Mouse (Mus musculus) testis, adult 2 months (tissue): ENCODE results near the gene Ppt1. TPM values are rescaled to one million over a fixed set of nuclear protein-coding genes. Genes with fewer than 3 reads are reported as not detected.

Experiments used
- H3K27ac ChIP-seq: fragments of 200-500 bp; 2 replicates; pipeline ENCODE4 v1.5.1; 2012; ENCODE audit warnings: low read depth, low read length; ENCODE audit not compliant: control insufficient read depth, insufficient read depth
- H3K27me3 ChIP-seq: fragments of 200-500 bp; 2 replicates; pipeline ENCODE4 v1.6.1; 2012; ENCODE audit warnings: mild to moderate bottlenecking, low read length, moderate library complexity; ENCODE audit not compliant: control insufficient read depth, insufficient read depth
- H3K36me3 ChIP-seq: fragments of 200-500 bp; 2 replicates; pipeline ENCODE4 v1.6.1; 2012; ENCODE audit warnings: mild to moderate bottlenecking, low read length; ENCODE audit not compliant: control insufficient read depth, insufficient read depth
- H3K4me1 ChIP-seq: fragments of 200-500 bp; 2 replicates; pipeline ENCODE4 v1.6.1; 2012; ENCODE audit warnings: low read length; ENCODE audit not compliant: control insufficient read depth, insufficient read depth
- H3K4me3 ChIP-seq: fragments of 200-500 bp; 2 replicates; pipeline ENCODE4 v1.5.1; 2012; ENCODE audit warnings: low read depth, mild to moderate bottlenecking, low read length, moderate library complexity, mixed read lengths; ENCODE audit not compliant: control insufficient read depth
- CTCF ChIP-seq: fragments of 200-500 bp; IDR thresholded peaks from 2 replicates; pipeline ENCODE4 v1.5.1; 2012; ENCODE audit warnings: low read depth, mild to moderate bottlenecking, inconsistent platforms, low read length, moderate library complexity; ENCODE audit not compliant: control insufficient read depth, insufficient read depth, insufficient replicate concordance
- POLR2A ChIP-seq: fragments of 200-500 bp; IDR thresholded peaks from 2 replicates; pipeline ENCODE4 v1.6.1; 2012; ENCODE audit warnings: low read depth, mild to moderate bottlenecking, inconsistent platforms, low read length, moderate library complexity; ENCODE audit not compliant: control insufficient read depth
- polyA plus RNA-seq: library from polyadenylated mRNA; depleted of rRNA; stranded (reverse); fragments of >200 nt; gene quantifications from 2 replicates; pipeline ENCODE4 v1.2.3, GENCODE M21; 2012

Ppt1 gene
- polyA plus RNA-seq, 1 experiment: 122 TPM

GRCm38 (mm10) chr4:122848150-122848621 lies 12.1 kb downstream of the Ppt1 start:
- H3K27me3 ChIP-seq: no peaks in the 10 kb centered on the region
- no peak overlapping the region for H3K4me3 ChIP-seq
- no peak overlapping the region for H3K27ac ChIP-seq
- TF ChIP-seq CTCF (no peak), POLR2A (no peak)
- H3K4me1 ChIP-seq: no peaks in the 10 kb centered on the region
- no peaks in the 10 kb centered on the region for H3K36me3 ChIP-seq

- H3K36me3 ChIP-seq: no peaks in the 10 kb centered on the region
- H3K27me3 ChIP-seq: no peaks in the 10 kb centered on the region
- H3K27ac ChIP-seq: no peak overlapping the region
- H3K4me3 ChIP-seq: no peak overlapping the region
- H3K4me1 ChIP-seq: no peaks in the 10 kb centered on the region
- no peak for TF ChIP-seq POLR2A
- TF ChIP-seq CTCF: no peak
These were observed 15.5 kb downstream of the Ppt1 start for GRCm38 (mm10) chr4:122851535-122851934.

GRCm38 (mm10) chr4:122853691-122854090 lies 17.6 kb downstream of the Ppt1 start:
- H3K27me3 ChIP-seq: no peaks in the 10 kb centered on the region
- H3K4me3 ChIP-seq: no peak overlapping the region
- no peak overlapping the region for H3K27ac ChIP-seq
- TF ChIP-seq POLR2A: no peak
- TF ChIP-seq CTCF: no peak
- no peaks in the 10 kb centered on the region for H3K4me1 ChIP-seq
- no peaks in the 10 kb centered on the region for H3K36me3 ChIP-seq

- Histone ChIP-seq H3K27ac (no peak overlapping the region), H3K36me3 (no peaks in the 10 kb centered on the region), H3K27me3 (no peaks in the 10 kb centered on the region), H3K4me3 (no peak overlapping the region), H3K4me1 (no peaks in the 10 kb centered on the region)
- TF ChIP-seq CTCF: no peak
- TF ChIP-seq POLR2A: no peak
These were observed 18.7 kb downstream of the Ppt1 start for GRCm38 (mm10) chr4:122854770-122855169.

GRCm38 (mm10) chr4:122857909-122858308 lies 21.9 kb downstream of the Ppt1 start:
- no peaks in the 10 kb centered on the region for H3K27me3 ChIP-seq
- no peak overlapping the region for H3K27ac ChIP-seq
- no peaks in the 10 kb centered on the region for H3K36me3 ChIP-seq
- no peak for TF ChIP-seq POLR2A
- TF ChIP-seq CTCF: no peak
- no peak overlapping the region for H3K4me3 ChIP-seq
- no peaks in the 10 kb centered on the region for H3K4me1 ChIP-seq

- TF ChIP-seq POLR2A (no peak), CTCF (no peak)
- Histone ChIP-seq H3K4me3 (no peak overlapping the region), H3K27me3 (no peaks in the 10 kb centered on the region), H3K27ac (no peak overlapping the region), H3K4me1 (no peaks in the 10 kb centered on the region), H3K36me3 (peaks cover 2% of the 10 kb centered on the region)
These were observed 23.1 kb downstream of the Ppt1 start for GRCm38 (mm10) chr4:122859096-122859674.

GRCm38 (mm10) chr4:122861836-122862235 lies 25.8 kb downstream of the Ppt1 start:
- Histone ChIP-seq H3K4me3 (no peak overlapping the region), H3K27ac (no peak overlapping the region), H3K4me1 (no peaks in the 10 kb centered on the region), H3K36me3 (peaks cover 6% of the 10 kb centered on the region), H3K27me3 (no peaks in the 10 kb centered on the region)
- no peak for TF ChIP-seq CTCF
- TF ChIP-seq POLR2A: no peak
